Mouse (Mus musculus) MEL (cell line): Measurements from ENCODE around the gene 3110082I17Rik.

ENCODE experiments used
- CTCF ChIP-seq, 3 experiments: IDR thresholded peaks in 2 of 3; conservative IDR thresholded peaks in 1 of 3; 2 replicates each; pipeline ENCODE4 v1.5.1; 2011 to 2012; ENCODE audit warnings: low read length in 3 of 3, low read depth in 2 of 3, mild to moderate bottlenecking in 2 of 3, improper control_type of control experiment in 1 of 3, inconsistent platforms in 1 of 3, mixed read lengths in 1 of 3, moderate library complexity in 1 of 3; ENCODE audit not compliant: control insufficient read depth in 1 of 3, insufficient read depth in 1 of 3, poor library complexity in 1 of 3, severe bottlenecking in 1 of 3
- POLR2AphosphoS5 ChIP-seq: IDR thresholded peaks from 2 replicates; pipeline ENCODE4 v1.6.1; 2012; ENCODE audit warnings: low read depth, borderline replicate concordance, mild to moderate bottlenecking, inconsistent platforms, low read length, moderate library complexity, mixed read lengths
- RAD21 ChIP-seq: IDR thresholded peaks from 2 replicates; pipeline ENCODE4 v1.6.1; 2011; ENCODE audit warnings: mild to moderate bottlenecking, low read depth, low read length, improper control_type of control experiment
- TAL1 ChIP-seq: IDR thresholded peaks from 2 replicates; pipeline ENCODE4 v1.6.1; 2012; ENCODE audit warnings: mild to moderate bottlenecking, inconsistent platforms, low read length, moderate library complexity, mixed read lengths
- TCF12 ChIP-seq: IDR thresholded peaks from 2 replicates; pipeline ENCODE4 v1.6.1; 2014; ENCODE audit warnings: low read depth, mild to moderate bottlenecking, inconsistent platforms, low read length, improper control_type of control experiment, moderate library complexity
- USF1 ChIP-seq: IDR thresholded peaks from 2 replicates; pipeline ENCODE4 v1.6.1; 2014; ENCODE audit warnings: low read depth, mild to moderate bottlenecking, inconsistent platforms, low read length, improper control_type of control experiment, moderate library complexity
- ZNF384 ChIP-seq: IDR thresholded peaks from 2 replicates; pipeline ENCODE4 v1.6.1; 2012; ENCODE audit warnings: low read depth, mild to moderate bottlenecking, inconsistent platforms, low read length, improper control_type of control experiment

- no peak for TF ChIP-seq USF1
- no peak for TF ChIP-seq ZNF384
- no peak for TF ChIP-seq TAL1
- TF ChIP-seq POLR2AphosphoS5, result no peak
- no peak for TF ChIP-seq CTCF (IDR thresholded peaks at IDR 0.05 in 2 of 3, conservative IDR thresholded peaks at IDR 0.05 in 1 of 3; ENCODE audit: control insufficient read depth in 1 of 3, insufficient read depth in 1 of 3, low read depth in 2 of 3, low read length in 3 of 3, poor library complexity in 1 of 3, severe bottlenecking in 1 of 3)
- TF ChIP-seq RAD21, result no peak
- no peak for TF ChIP-seq TCF12
Observed at GRCm38 (mm10) chr5:139368638-139369320, 91.5 kb downstream of the 3110082I17Rik start.
